Mouse (Mus musculus): ENCODE data around the gene Tmem132a. TPM values are rescaled to one million over a fixed set of nuclear protein-coding genes. Genes with fewer than 3 reads are reported as not detected.

Gene Tmem132a
- polyA plus RNA-seq, 1 experiment from 2014 or later, result 173 TPM

DNA sequence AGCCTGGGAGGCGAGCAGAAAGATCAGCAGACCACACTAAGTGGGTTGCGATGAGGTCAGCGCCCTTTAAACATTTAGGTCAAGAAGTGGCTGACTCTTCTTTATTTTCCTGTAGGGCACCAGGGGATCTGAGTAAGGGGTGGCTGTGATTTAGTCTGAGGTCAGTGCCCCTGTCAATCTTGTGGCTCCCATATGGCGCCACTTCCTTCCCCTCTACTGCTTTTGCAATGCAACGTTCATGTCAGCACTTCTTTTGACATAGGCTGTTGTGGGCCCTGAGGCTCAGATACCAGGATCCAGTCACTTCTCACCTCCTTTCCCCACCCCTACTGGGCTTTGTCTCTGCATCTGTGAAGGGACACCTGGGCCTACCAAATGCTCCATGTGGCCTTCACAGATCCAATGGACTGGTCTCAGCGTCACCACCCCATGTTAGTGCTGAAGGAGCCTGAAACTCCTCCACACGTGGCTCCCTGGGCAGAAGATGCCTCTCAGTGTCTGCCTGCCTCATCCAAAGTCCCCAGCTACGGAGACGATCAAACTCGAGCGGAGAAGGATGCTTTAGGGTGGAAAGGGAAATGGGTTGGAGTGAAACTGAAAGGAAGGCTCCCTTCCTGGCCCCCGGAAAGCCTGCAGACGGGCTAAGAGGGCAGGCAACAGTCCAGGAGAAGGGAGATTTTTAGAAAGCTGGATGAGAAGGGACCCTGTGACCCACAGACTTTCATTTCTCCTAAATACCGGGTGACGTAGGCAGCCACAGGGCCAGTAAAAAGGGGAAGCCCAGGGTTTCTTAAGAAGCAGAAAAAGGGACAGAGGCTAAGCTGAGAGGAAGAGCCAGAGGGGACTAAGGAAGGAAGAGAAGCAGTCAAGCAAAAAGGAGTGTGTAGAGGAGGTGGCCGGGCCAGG is 27.8 kb downstream of the Tmem132a start:
- H3K27me3 ChIP-seq, result no peaks in the 10 kb centered on the region
- H3K36me3 ChIP-seq, result no peaks in the 10 kb centered on the region
- no peak overlapping the region for H3K9ac ChIP-seq (replicated peaks)
- no peak overlapping the region for H3K27ac ChIP-seq (replicated peaks)
- H3K4me3 ChIP-seq, result no peak overlapping the region
- H3K9me3 ChIP-seq, result no peaks in the 10 kb centered on the region
- H3K4me1 ChIP-seq, result no peaks in the 10 kb centered on the region
- ATAC-seq (replicated peaks), result no peak
- WGBS, result 68% methylated on average over 16 of the region's 16 CpGs
- no peak overlapping the region for H3K4me2 ChIP-seq (replicated peaks)

DNA sequence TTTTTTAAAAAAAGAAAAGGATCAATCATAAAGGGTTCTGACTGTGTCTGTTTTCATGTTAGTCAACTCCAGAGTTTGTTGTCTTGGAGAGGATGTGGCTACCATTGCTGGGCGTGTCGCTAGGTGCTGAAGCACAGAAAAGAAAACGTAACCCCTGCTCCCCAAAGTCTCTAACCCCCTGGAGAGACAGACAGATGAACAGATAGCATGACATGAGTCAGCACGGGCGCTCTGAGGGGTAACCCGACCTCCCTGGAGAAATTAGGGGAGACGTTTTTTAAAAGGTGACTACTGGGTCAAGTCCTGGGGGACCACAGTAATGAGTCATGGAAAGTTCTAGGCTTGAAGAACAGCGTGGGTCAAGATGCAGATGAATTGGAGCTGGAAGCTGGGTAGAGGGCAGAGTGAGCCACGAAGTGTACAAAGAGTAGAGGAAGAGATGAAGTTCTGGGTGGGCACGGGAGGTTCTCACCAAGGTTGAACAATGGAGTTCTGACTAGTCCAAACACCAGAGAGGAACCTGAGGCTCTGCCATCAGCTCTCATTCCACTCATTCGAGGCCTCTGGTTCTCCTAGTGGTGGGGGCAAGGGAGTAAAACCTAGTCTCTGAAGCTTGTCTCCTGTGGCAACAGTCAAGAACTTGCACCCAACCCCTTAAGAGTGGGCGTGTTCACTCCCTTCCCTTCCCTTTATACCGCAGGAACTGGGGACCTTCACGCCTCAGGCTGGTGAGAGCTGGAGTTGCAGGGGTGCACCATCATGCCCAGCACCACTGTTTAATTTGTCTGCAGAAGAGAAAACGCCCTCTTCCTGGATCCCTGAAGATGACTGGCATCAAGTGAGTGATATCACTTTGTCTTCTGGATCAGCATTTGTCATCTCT is 30.5 kb downstream of the Tmem132a start, which contains the start of gene Slc15a3:
Gene Slc15a3 (plus strand): TSS at position 718 of the 883 bp plus-strand sequence.
- H3K9me3 ChIP-seq, result no peaks in the 10 kb centered on the region
- WGBS, result 86% methylated on average over 15 of the region's 15 CpGs

DNA sequence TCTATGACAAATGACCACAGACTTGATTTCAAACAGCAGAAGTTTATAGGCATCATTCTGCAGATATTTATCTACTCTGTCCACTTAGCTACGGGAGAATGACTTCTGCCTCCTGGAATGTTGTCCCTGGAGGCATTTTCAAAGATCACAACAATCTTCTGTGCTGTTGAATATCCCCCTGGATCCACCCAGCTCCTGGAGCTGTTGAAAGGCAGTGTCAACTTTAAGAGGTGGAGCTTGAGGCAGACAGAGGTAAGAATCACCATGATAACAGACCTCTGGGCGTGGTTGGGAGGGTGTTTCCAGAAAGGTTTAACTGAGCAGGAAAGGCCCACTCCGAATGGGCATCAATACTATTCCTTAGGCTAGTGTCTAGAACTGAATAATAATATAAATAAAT is 34.1 kb downstream of the Tmem132a start:
- H3K9ac ChIP-seq (replicated peaks), result no peak overlapping the region
- H3K36me3 ChIP-seq, result no peaks in the 10 kb centered on the region
- no peak overlapping the region for H3K4me3 ChIP-seq
- H3K4me2 ChIP-seq (replicated peaks), result no peak overlapping the region
- no peaks in the 10 kb centered on the region for H3K9me3 ChIP-seq
- ATAC-seq (replicated peaks), result no peak
- H3K27me3 ChIP-seq, result no peaks in the 10 kb centered on the region
- no peaks in the 10 kb centered on the region for H3K4me1 ChIP-seq
- no peak overlapping the region for H3K27ac ChIP-seq (replicated peaks)
- WGBS, result 72% methylated on average over 3 of the region's 3 CpGs

More for the DNA sequence above, 30.5 kb downstream of the Tmem132a start, which contains the start of gene Slc15a3:
- no peak within 1 kb of the TSS for H3K9ac ChIP-seq (replicated peaks)
- no peak within 1 kb of the TSS for H3K4me2 ChIP-seq (replicated peaks)
- no peaks in the 10 kb centered on the region for H3K4me1 ChIP-seq
- H3K4me3 ChIP-seq, result no peak within 1 kb of the TSS
- H3K27ac ChIP-seq (replicated peaks), result no peak within 1 kb of the TSS
- no peaks in the 10 kb centered on the region for H3K36me3 ChIP-seq
- no peaks in the 10 kb centered on the region for H3K27me3 ChIP-seq
- ATAC-seq (replicated peaks), result no peak

DNA sequence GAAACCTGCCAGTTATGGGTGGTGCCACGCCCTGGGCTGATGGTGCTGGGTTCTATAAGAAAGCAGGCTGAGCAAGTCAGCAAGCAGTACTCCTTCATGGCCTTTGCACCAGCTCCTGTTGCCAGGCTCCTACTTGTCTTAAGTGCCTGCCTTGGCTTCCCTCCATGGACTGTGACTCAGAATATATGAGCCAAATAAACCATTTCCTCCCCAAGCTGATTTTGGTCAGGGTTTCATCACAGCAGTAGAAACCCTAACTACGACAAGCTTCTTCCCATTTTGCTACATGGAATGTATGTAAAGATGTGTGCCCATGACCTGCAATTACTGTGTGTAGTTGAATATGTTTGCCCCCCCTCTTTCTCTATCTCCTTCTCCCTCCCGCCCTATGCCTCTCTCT is 36.1 kb downstream of the Tmem132a start:
- Histone ChIP-seq H3K4me3 (no peak overlapping the region), H3K36me3 (no peaks in the 10 kb centered on the region), H3K9ac (replicated peaks) (no peak overlapping the region), H3K27me3 (no peaks in the 10 kb centered on the region), H3K4me1 (no peaks in the 10 kb centered on the region), H3K4me2 (replicated peaks) (no peak overlapping the region), H3K9me3 (no peaks in the 10 kb centered on the region), H3K27ac (replicated peaks) (no peak overlapping the region)
- WGBS, result 70% methylated on average over 3 of the region's 3 CpGs
- ATAC-seq (replicated peaks), result no peak

DNA sequence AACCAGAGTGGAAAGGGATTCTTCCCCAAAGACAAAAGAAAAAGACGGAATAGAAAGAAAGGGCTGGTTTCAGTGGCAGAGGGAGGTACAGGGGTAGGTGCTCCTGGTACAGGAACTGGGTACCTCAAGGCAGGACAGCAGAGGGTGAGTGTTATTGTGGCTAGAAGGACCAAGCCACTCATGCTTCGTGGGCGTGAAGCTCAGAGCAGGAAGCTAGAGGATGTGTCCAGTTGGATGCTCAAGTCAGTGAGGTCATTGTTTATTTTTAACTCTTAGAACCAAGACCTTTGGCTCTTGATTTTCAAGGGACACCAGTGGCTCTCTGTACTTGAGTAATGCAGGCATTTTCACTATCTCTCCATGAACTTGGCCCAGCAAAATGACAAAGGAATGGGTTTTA is 37.7 kb downstream of the Tmem132a start:
- H3K27me3 ChIP-seq, result no peaks in the 10 kb centered on the region
- no peaks in the 10 kb centered on the region for H3K36me3 ChIP-seq
- no peak overlapping the region for H3K4me3 ChIP-seq
- no peak for ATAC-seq (replicated peaks)
- no peaks in the 10 kb centered on the region for H3K4me1 ChIP-seq
- H3K4me2 ChIP-seq (replicated peaks), result no peak overlapping the region
- no peaks in the 10 kb centered on the region for H3K9me3 ChIP-seq
- 83% methylated on average over 3 of the region's 3 CpGs for WGBS
- H3K27ac ChIP-seq (replicated peaks), result no peak overlapping the region
- no peak overlapping the region for H3K9ac ChIP-seq (replicated peaks)

DNA sequence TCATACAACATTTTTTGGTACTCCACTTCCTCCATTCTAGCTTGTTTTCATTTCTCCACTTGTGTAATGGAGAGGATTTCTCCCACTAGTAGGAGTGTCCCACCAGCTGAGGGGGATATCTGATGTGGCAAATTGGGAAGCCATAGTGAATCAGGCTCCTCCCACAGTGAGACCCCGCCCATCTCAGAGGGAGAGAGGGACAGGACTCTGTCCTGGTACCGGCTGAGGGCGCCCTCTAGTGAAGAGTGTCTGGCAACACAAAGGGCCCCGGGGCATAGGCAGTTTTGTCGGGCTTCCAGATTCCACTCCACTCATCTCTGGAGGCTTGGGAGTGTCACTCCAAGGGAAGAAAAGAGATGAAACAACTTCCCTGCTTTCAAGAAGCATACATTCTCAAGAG is 38.3 kb downstream of the Tmem132a start:
- H3K4me2 ChIP-seq (replicated peaks), result no peak overlapping the region
- no peaks in the 10 kb centered on the region for H3K9me3 ChIP-seq
- H3K4me3 ChIP-seq, result no peak overlapping the region
- H3K27me3 ChIP-seq, result no peaks in the 10 kb centered on the region
- H3K27ac ChIP-seq (replicated peaks), result no peak overlapping the region
- H3K36me3 ChIP-seq, result no peaks in the 10 kb centered on the region
- WGBS, result 7% methylated on average over 5 of the region's 5 CpGs
- H3K9ac ChIP-seq (replicated peaks), result no peak overlapping the region
- no peak for ATAC-seq (replicated peaks)
- H3K4me1 ChIP-seq, result no peaks in the 10 kb centered on the region

DNA sequence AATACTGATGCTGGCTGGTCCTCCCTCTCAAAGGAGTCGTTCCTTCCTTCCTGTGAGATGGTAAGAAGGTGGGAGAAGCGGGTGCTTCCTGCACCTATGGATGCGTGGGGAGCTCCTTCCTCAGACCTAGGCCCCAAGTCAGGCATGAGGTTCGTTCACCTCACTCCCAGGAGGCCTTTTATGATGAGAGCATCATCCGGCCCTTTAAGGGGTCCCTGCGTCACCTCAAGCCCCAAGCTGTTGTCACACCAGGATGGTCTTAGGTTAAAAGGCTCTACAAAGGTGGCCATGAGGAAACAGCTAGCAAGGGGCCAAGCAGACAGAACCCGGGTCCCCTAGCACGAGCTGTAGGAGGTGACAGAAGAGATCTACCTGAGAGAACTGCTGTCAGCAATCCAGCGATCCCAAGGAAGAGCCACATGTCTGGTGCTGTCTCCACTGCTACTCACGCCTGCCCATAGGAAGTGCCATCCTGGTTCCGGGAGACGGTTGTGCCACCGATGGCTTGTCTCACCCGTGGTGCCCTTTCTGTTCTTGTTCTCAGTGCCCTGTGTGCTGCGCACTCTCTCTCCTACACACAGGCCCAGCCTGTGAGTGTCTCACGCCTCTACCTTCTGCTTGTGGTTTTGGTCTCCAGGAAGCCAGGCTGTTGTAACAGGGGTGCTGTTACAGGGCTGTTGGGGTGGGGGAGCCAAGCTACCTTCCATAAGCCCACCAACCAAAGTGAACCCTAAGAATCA is 40.1 kb downstream of the Tmem132a start, which contains the start of gene Cd6:
Gene Cd6 (minus strand): TSS at position 623 of the 740 bp plus-strand sequence.
- Histone ChIP-seq H3K27me3 (no peaks in the 10 kb centered on the region), H3K4me2 (replicated peaks) (no peak within 1 kb of the TSS), H3K9me3 (no peaks in the 10 kb centered on the region), H3K9ac (replicated peaks) (no peak within 1 kb of the TSS), H3K4me3 (no peak within 1 kb of the TSS), H3K36me3 (no peaks in the 10 kb centered on the region), H3K27ac (replicated peaks) (no peak within 1 kb of the TSS), H3K4me1 (no peaks in the 10 kb centered on the region)
- ATAC-seq (replicated peaks), result no peak
- WGBS, result 92% methylated on average over 16 of the region's 16 CpGs

DNA sequence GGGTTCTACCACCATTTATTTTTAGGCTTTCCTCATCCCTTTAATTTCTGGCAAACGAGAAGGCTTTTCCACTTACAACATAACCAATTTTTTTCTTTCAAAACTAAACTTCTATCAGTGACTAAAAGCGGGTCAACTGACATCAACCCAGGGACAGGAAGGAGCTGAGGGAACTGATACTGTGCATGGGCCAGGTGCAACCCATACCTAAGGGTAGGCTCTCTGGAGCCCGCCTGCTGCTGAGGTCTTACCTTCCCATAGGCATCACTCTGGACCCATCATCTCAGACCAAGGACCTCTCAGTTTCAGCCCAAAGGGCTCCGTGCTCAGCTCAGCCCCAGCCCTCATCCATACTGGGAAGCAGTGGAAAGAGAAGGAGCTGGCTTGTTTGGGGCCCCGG is 41.4 kb downstream of the Tmem132a start:
- no peaks in the 10 kb centered on the region for H3K27me3 ChIP-seq
- H3K27ac ChIP-seq (replicated peaks), result no peak overlapping the region
- H3K36me3 ChIP-seq, result no peaks in the 10 kb centered on the region
- H3K4me2 ChIP-seq (replicated peaks), result no peak overlapping the region
- H3K9ac ChIP-seq (replicated peaks), result no peak overlapping the region
- H3K4me1 ChIP-seq, result no peaks in the 10 kb centered on the region
- H3K4me3 ChIP-seq, result no peak overlapping the region
- WGBS, result 89% methylated on average over 5 of the region's 5 CpGs
- ATAC-seq (replicated peaks), result no peak
- no peaks in the 10 kb centered on the region for H3K9me3 ChIP-seq

DNA sequence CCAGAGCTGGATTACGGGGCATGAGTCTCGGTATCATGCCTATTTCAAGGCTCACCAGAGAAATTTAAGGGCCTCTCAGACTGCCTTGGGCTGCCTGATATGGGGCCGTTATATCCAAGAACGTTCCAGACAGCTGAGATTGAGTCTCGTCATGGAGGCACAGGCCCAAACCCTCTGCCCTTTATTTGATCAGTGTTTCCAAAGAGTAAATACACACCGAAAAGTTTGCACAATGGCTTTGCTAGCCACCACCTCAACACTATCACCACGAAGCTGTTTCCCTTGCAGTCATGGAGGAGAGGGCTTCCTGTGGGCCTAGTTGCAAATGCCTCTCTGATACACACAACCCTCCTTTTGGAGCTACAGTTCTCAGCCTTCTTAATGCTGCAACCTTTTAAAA is 45.7 kb downstream of the Tmem132a start:
- no peaks in the 10 kb centered on the region for H3K4me1 ChIP-seq
- H3K9me3 ChIP-seq, result no peaks in the 10 kb centered on the region
- WGBS, result 91% methylated on average over 7 of the region's 7 CpGs
- no peak for ATAC-seq (replicated peaks)
- H3K36me3 ChIP-seq, result no peaks in the 10 kb centered on the region
- H3K4me3 ChIP-seq, result no peak overlapping the region
- no peak overlapping the region for H3K9ac ChIP-seq (replicated peaks)
- H3K4me2 ChIP-seq (replicated peaks), result no peak overlapping the region
- no peak overlapping the region for H3K27ac ChIP-seq (replicated peaks)
- no peaks in the 10 kb centered on the region for H3K27me3 ChIP-seq

DNA sequence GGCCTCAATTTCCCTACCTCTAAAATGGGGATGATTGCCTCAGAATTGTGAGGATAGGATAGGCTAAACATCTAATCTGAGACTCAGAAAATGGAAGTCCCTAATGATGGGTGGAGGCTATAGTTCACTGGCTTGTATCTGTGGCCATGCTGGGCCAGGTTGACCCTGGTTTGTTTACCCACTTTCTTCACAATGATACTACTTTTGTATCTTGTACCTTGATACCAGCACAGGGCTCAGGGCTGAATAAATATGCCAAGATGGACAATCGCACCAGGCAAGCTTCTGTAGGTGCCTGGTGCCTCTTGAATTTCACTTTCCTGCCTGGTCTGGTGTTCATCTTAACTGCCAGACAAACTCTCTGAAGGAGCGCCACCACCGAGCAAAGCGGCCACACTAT is 47.2 kb downstream of the Tmem132a start:
- no peaks in the 10 kb centered on the region for H3K27me3 ChIP-seq
- no peaks in the 10 kb centered on the region for H3K36me3 ChIP-seq
- H3K9ac ChIP-seq (replicated peaks), result no peak overlapping the region
- H3K9me3 ChIP-seq, result no peaks in the 10 kb centered on the region
- H3K4me3 ChIP-seq, result no peak overlapping the region
- 96% methylated on average over 4 of the region's 4 CpGs for WGBS
- no peaks in the 10 kb centered on the region for H3K4me1 ChIP-seq
- no peak for ATAC-seq (replicated peaks)
- H3K4me2 ChIP-seq (replicated peaks), result no peak overlapping the region
- no peak overlapping the region for H3K27ac ChIP-seq (replicated peaks)

DNA sequence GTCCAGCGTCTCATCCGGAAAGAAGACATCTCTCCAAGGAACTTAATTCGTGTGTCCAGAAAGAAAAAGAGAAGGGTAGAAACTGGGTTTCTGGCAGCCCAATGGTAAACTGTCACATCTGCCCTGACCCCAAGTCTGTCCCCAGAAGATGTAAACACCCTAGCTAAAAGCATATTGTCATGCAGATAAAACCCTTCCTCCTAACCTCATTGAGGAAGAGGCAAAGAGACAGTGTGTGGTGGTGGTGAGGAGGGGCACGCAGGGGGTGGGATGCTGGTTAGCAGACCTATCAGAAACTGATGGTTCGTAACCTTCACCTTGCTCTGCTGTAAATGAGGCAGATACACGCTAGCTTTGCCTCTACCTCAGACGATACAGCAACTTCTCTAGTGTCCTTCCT is 48.4 kb downstream of the Tmem132a start:
- Histone ChIP-seq H3K9me3 (no peaks in the 10 kb centered on the region), H3K36me3 (no peaks in the 10 kb centered on the region), H3K4me3 (no peak overlapping the region), H3K4me2 (replicated peaks) (no peak overlapping the region), H3K4me1 (no peaks in the 10 kb centered on the region), H3K27me3 (no peaks in the 10 kb centered on the region), H3K9ac (replicated peaks) (no peak overlapping the region), H3K27ac (replicated peaks) (no peak overlapping the region)
- no peak for ATAC-seq (replicated peaks)
- WGBS, result 73% methylated on average over 7 of the region's 7 CpGs
